Comparison of ENCODE assay signal across 19 mouse cellular contexts in the genomic region with DNA sequence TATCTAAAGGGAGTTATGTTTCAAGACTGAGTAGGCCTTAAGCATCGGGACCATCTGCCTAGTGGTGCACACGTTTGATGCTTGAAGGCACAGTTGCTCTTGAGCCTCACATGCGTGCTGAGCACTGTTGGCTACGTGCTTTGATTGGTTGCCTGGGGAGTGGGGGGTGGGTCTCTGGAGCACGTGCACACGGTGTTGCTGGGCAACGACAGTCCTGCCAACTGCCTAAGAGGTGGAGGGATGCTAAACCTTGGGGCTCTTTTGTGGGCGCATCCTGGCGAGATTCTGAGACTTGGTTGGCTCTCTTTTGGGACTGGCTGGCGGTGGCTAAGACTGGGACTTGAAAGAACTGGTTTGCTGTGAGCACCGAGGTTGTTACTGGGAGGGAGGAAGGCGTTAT. TPM values are rescaled to one million over a fixed set of nuclear protein-coding genes. Genes with fewer than 3 reads are reported as not detected.
"Had no signal": no experiment of that assay in that cellular context is flagged by ENCODE, and none has a peak within 500 bp of the region (broad histone marks: within the 10 kb centered on the region; RNA-seq: fewer than 3 reads in every experiment).

A gene (plus strand): TSS at position 211 of the 400 bp plus-strand sequence.

- DNase-seq: kidney, adult 9 months; kidney, postnatal 36 days; left cerebral cortex, postnatal 4 days; lung, adult 18-20 months; right cerebral cortex, adult 18-20 months; right cerebral cortex, postnatal 25 days; thymus, adult 2 months; thymus, postnatal 25 days had no signal

- H3K4me1 ChIP-seq: limb, embryonic 13.5 days; midbrain, embryonic 15.5 days; neural tube, embryonic 13.5 days had no signal

- H3K36me3 ChIP-seq: limb, embryonic 13.5 days; midbrain, embryonic 10.5 days; midbrain, embryonic 15.5 days; neural tube, embryonic 13.5 days had no signal

- H3K9ac ChIP-seq: limb, embryonic 13.5 days; liver, embryonic 14.5 days; midbrain, embryonic 15.5 days; neural tube, embryonic 13.5 days had no signal

- H3K4me2 ChIP-seq: limb, embryonic 13.5 days; midbrain, embryonic 15.5 days; neural tube, embryonic 13.5 days had no signal

- ATAC-seq: midbrain, embryonic 15.5 days had no signal

- H3K27ac ChIP-seq: kidney, postnatal 0 days; limb, embryonic 13.5 days; liver, embryonic 14.5 days; midbrain, embryonic 10.5 days; midbrain, embryonic 15.5 days; neural tube, embryonic 13.5 days had no signal

- H3K27me3 ChIP-seq: limb, embryonic 13.5 days; midbrain, embryonic 15.5 days; neural tube, embryonic 13.5 days had no signal

- H3K9me3 ChIP-seq: midbrain, embryonic 10.5 days; midbrain, embryonic 15.5 days; neural tube, embryonic 13.5 days had no signal

- H3K4me3 ChIP-seq: limb, embryonic 13.5 days; midbrain, embryonic 10.5 days; midbrain, embryonic 15.5 days; neural tube, embryonic 13.5 days had no signal

RNA-seq across cellular contexts. Expression of the gene that starts here (rescaled TPM):
- total RNA-seq: layer of hippocampus, adult 18-20 months; layer of hippocampus, postnatal 10 days; left cerebral cortex, postnatal 4 days; liver, adult 2 months had no signal
- polyA plus RNA-seq: kidney, postnatal 0 days; liver, adult 2 months; neural tube, embryonic 13.5 days; small intestine, adult 2 months; thymus, adult 2 months; urinary bladder, adult 2 months had no signal
